Mouse (Mus musculus) neural tube, embryonic 12.5 days (tissue): ENCODE measurements at regions not wholly inside any gene's neighbourhood (a gene's known extent, or its start where the extent isn't known, plus 50 kb on each side); places are given as distances from the start of the nearest gene placed in this dataset.

Experiments
- ATAC-seq: fragments of 200-750 bp; cut with Nextera tagmentation; 2 replicates; pipeline ENCODE4 v1.8.0; 2017; ENCODE audit warnings: low read depth, mild to moderate bottlenecking, moderate TSS enrichment, moderate library complexity; ENCODE audit not compliant: low FRiP score
- H3K27ac ChIP-seq: fragments of 300-500 bp; sonication (generic); 2 replicates; pipeline ENCODE4 v1.5.1; 2016
- H3K27me3 ChIP-seq: fragments of 300-500 bp; sonication (generic); replicated peaks from 2 replicates; pipeline ENCODE4 v1.6.1; 2016; ENCODE audit warnings: mild to moderate bottlenecking
- H3K36me3 ChIP-seq: fragments of 300-500 bp; sonication (generic); 2 replicates; pipeline ENCODE4 v1.6.1; 2016; ENCODE audit warnings: mild to moderate bottlenecking
- H3K4me1 ChIP-seq: fragments of 300-500 bp; sonication (generic); 2 replicates; pipeline ENCODE4 v1.6.1; 2016
- H3K4me2 ChIP-seq: fragments of 300-500 bp; sonication (generic); replicated peaks from 2 replicates; pipeline ENCODE4 v1.6.1; 2016; ENCODE audit warnings: mild to moderate bottlenecking
- H3K4me3 ChIP-seq: fragments of 300-500 bp; sonication (generic); 2 replicates; pipeline ENCODE4 v1.5.1; 2016
- H3K9ac ChIP-seq: fragments of 300-500 bp; sonication (generic); 2 replicates; pipeline ENCODE4 v1.6.1; 2016; ENCODE audit warnings: mild to moderate bottlenecking
- H3K9me3 ChIP-seq: fragments of 300-500 bp; sonication (generic); 2 replicates; pipeline ENCODE4 v1.6.1; 2016; ENCODE audit warnings: mild to moderate bottlenecking
- WGBS: fragments of 180-500 bp; shearing (Covaris S2); methylation state at CpG from one replicate; pipeline ENCODE4 v1.1.7; 2016; 5-methylcytosine and 5-hydroxymethylcytosine counted together

DNA sequence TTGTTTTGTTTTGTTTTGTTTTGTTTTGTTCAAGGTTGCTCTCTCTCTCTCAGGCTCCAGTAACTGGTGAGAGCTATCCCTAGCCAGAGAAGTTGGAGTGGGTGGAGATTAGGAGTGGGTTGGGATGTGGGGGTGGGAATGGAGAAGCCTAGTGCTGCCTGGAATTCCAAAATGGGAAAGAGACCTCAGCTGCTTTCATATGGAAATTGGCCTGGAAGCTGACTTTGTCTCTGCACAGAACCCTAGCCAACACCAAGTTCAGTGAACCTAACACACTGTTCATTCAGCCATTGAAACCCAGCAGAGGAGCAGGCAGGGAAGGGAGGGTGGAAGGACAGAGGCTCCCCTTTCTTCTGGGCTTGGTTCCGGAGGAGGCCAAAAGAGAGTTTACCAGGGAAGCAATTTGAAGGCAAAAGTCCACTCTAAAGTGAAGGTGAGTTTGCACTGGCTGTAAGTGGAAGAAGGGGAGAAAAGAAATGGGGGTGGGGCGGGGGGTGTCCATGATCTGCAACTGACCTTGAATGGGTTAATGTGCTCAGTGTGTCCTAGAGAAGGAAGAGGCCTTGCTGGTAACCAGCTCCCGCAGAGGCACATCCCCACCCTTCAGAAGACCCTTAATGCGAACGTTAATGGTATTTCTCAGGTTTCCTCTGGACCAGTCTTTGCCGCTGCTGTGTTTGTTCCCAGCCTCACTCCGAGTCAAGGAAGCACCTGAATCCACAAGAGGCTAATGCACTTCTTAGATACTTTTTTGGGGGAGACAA is 245.1 kb downstream of the Insig2 start:
- peak; percentile 62 for ATAC-seq
- Histone ChIP-seq H3K9ac (no peak overlapping the region), H3K36me3 (no peaks in the 10 kb centered on the region), H3K27ac (no peak overlapping the region), H3K9me3 (no peaks in the 10 kb centered on the region), H3K27me3 (no peaks in the 10 kb centered on the region), H3K4me3 (no peak overlapping the region), H3K4me1 (peaks cover 13% of the 10 kb centered on the region), H3K4me2 (peak overlapping the region; percentile 27; the same call in 1 of the 2 replicates)
- 11% methylated on average over 7 of the region's 7 CpGs for WGBS

GRCm38 (mm10) chr1:121090628-121091027 is 241.8 kb downstream of the Insig2 start:
- H3K9ac ChIP-seq, result no peak overlapping the region
- H3K27me3 ChIP-seq, result no peaks in the 10 kb centered on the region
- no peak overlapping the region for H3K27ac ChIP-seq
- 86% methylated on average over 4 of the region's 4 CpGs for WGBS
- no peak overlapping the region for H3K4me2 ChIP-seq
- H3K4me1 ChIP-seq, result peaks cover 13% of the 10 kb centered on the region
- H3K4me3 ChIP-seq, result no peak overlapping the region
- H3K9me3 ChIP-seq, result no peaks in the 10 kb centered on the region
- no peaks in the 10 kb centered on the region for H3K36me3 ChIP-seq
- no peak for ATAC-seq

DNA sequence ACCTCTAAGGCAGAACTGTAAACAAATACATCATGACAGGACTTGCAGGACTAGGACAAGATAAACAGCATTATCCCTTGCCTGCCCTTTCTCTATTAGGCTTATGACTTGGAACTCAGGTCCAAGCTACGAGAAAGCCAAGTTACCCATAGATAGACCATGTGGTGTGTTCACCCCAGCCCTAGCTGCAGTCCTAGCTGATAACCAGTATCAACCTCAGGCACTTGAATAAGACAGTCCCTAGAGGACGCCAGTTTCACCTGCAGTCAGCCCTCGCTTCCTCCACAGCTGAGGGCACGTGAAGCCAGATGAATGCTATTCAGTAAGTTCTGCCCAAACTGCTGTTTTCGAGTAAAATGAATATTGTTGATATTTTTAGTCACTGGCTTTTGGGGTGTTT is 239.5 kb downstream of the Insig2 start:
- H3K36me3 ChIP-seq, result no peaks in the 10 kb centered on the region
- no peak overlapping the region for H3K9ac ChIP-seq
- H3K27me3 ChIP-seq, result peaks cover 5% of the 10 kb centered on the region; the same call in 1 of the 2 replicates
- H3K4me1 ChIP-seq, result peaks cover 2% of the 10 kb centered on the region; the same call in 1 of the 2 replicates
- H3K9me3 ChIP-seq, result no peaks in the 10 kb centered on the region
- H3K4me3 ChIP-seq, result no peak overlapping the region
- no peak overlapping the region for H3K4me2 ChIP-seq
- H3K27ac ChIP-seq, result no peak overlapping the region
- ATAC-seq, result no peak
- 75% methylated on average over 5 of the region's 5 CpGs for WGBS

DNA sequence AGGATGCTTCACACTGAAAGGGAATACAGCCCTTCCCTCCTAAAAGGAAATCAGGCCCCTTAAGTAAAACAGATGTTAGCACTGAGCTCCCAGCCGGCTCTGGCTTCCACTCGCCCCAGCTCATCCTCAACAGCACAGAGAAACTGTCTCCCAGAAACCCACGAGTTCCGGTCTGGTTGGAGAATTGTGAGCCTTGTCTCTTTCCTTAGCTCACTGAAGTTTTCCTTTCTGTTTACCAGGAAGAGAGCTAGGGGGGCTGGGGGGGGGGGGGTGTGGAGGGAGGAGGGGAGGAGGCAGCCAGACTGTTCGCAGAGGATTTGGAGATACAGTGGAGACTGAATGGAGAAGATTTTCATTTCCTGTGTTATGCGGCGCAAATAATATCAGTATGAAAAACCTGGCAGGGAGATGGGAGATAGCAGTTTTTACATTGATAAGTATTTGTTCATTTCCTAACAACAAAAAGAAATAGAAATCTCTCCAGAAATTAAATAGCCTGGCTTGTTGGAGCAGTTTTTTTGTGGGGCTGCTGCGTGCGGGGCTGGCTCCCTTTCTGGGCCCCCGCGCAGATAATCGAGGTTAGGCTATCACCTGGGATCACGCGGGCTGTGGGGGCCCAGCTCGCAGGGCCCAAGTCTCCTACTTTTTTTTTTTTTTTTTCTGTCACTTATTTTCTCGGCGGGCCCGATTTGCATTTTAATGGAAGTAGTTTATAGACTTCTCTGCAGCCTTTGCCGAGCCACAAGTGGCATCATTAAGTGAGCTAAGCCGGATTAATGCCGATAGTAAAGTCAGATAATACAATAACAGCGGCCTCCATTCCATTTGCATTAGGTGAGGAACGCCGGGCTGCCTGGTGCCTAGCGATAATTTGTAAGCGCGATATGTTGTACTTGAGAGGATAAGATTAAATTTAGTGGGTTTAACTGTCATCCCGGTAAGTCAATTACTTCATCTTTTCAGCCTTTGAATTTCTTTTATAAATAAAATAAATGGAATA is 235.5 kb downstream of the Insig2 start:
- H3K9ac ChIP-seq, result no peak overlapping the region
- no peaks in the 10 kb centered on the region; the same call in 1 of the 2 replicates for H3K4me1 ChIP-seq
- peak overlapping the region; percentile 56 for H3K4me2 ChIP-seq
- no peak overlapping the region for H3K27ac ChIP-seq
- H3K9me3 ChIP-seq, result no peaks in the 10 kb centered on the region
- 0 out of 2 replicates have a peak overlapping the region, but pooled peaks have one; percentile 15 for H3K4me3 ChIP-seq
- H3K27me3 ChIP-seq, result peaks cover 10% of the 10 kb centered on the region; the same call in 1 of the 2 replicates
- WGBS, result 6% methylated on average over 28 of the region's 28 CpGs
- no peaks in the 10 kb centered on the region for H3K36me3 ChIP-seq
- no peak for ATAC-seq

DNA sequence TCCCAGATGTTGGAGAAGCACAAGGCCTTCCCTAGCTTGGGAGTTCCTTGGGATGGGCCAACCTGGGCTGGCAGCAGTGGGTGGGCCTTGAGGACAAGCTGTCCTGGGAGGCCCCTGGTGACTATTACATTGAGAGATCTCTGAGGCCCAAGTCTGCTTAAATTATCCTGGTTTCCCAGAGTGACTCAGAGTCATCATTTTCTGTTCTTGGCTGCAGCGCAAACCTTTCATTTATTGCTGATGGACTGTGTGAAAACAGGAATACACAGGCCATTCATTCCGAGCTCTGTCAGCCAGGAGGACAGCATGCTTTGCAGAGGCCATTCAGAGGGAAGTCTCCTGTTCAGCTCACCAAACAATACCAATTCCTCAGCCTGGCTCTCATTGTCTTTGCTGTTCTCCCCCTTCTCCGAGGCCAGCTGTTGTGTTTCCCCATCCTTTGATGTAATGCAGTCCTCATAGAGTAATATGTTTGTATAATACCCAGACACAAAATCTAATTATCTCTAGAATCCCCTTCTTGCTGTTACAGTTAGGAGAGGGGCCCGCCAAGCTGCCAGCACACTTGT is 220.5 kb downstream of the Insig2 start:
- no peaks in the 10 kb centered on the region for H3K4me1 ChIP-seq
- no peak overlapping the region for H3K9ac ChIP-seq
- no peaks in the 10 kb centered on the region for H3K9me3 ChIP-seq
- H3K4me2 ChIP-seq, result no peak overlapping the region
- no peak for ATAC-seq
- no peak overlapping the region for H3K4me3 ChIP-seq
- no peaks in the 10 kb centered on the region for H3K27me3 ChIP-seq
- H3K36me3 ChIP-seq, result no peaks in the 10 kb centered on the region
- WGBS, result 39% methylated on average over 4 of the region's 4 CpGs
- no peak overlapping the region for H3K27ac ChIP-seq

- no peak overlapping the region for H3K4me3 ChIP-seq
- H3K36me3 ChIP-seq, result no peaks in the 10 kb centered on the region
- H3K27me3 ChIP-seq, result no peaks in the 10 kb centered on the region
- no peak overlapping the region for H3K9ac ChIP-seq
- H3K9me3 ChIP-seq, result no peaks in the 10 kb centered on the region
- 2% methylated on average over 1 of the region's 1 CpGs for WGBS
- 0 out of 2 replicates have a peak, but pooled peaks have one; percentile 13 for ATAC-seq
- no peak overlapping the region for H3K4me2 ChIP-seq
- H3K27ac ChIP-seq, result no peak overlapping the region
- H3K4me1 ChIP-seq, result no peaks in the 10 kb centered on the region
These were observed 219.9 kb downstream of the Insig2 start for GRCm38 (mm10) chr1:121112464-121112863.

- no peak overlapping the region for H3K9ac ChIP-seq
- no peaks in the 10 kb centered on the region for H3K4me1 ChIP-seq
- H3K9me3 ChIP-seq, result no peaks in the 10 kb centered on the region
- ATAC-seq, result no peak
- H3K27me3 ChIP-seq, result no peaks in the 10 kb centered on the region
- H3K36me3 ChIP-seq, result no peaks in the 10 kb centered on the region
- H3K27ac ChIP-seq, result no peak overlapping the region
- H3K4me3 ChIP-seq, result no peak overlapping the region
- H3K4me2 ChIP-seq, result no peak overlapping the region
- 78% methylated on average over 5 of the region's 5 CpGs for WGBS
These were observed 215.8 kb downstream of the Insig2 start for GRCm38 (mm10) chr1:121116626-121117025.

- Histone ChIP-seq H3K27me3 (no peaks in the 10 kb centered on the region), H3K9me3 (no peaks in the 10 kb centered on the region), H3K27ac (no peak overlapping the region), H3K4me3 (no peak overlapping the region), H3K4me1 (peaks cover 3% of the 10 kb centered on the region; the same call in 1 of the 2 replicates), H3K4me2 (no peak overlapping the region), H3K9ac (no peak overlapping the region), H3K36me3 (no peaks in the 10 kb centered on the region)
- no peak for ATAC-seq
These were observed 209.0 kb downstream of the Insig2 start for GRCm38 (mm10) chr1:121123436-121123835.

GRCm38 (mm10) chr1:121136284-121136683 is 196.1 kb downstream of the Insig2 start:
- WGBS, result 84% methylated on average over 4 of the region's 4 CpGs
- Histone ChIP-seq H3K27me3 (no peaks in the 10 kb centered on the region), H3K4me2 (no peak overlapping the region), H3K9ac (no peak overlapping the region), H3K9me3 (no peaks in the 10 kb centered on the region), H3K36me3 (no peaks in the 10 kb centered on the region), H3K4me1 (no peaks in the 10 kb centered on the region), H3K27ac (no peak overlapping the region), H3K4me3 (no peak overlapping the region)
- no peak for ATAC-seq

- no peak overlapping the region for H3K9ac ChIP-seq
- H3K9me3 ChIP-seq, result no peaks in the 10 kb centered on the region
- no peak overlapping the region for H3K4me2 ChIP-seq
- no peak overlapping the region for H3K27ac ChIP-seq
- H3K4me3 ChIP-seq, result no peak overlapping the region
- no peaks in the 10 kb centered on the region for H3K27me3 ChIP-seq
- ATAC-seq, result no peak
- H3K36me3 ChIP-seq, result no peaks in the 10 kb centered on the region
- 92% methylated on average over 4 of the region's 4 CpGs for WGBS
- H3K4me1 ChIP-seq, result no peaks in the 10 kb centered on the region
These were observed 195.5 kb downstream of the Insig2 start for GRCm38 (mm10) chr1:121136846-121137245.

DNA sequence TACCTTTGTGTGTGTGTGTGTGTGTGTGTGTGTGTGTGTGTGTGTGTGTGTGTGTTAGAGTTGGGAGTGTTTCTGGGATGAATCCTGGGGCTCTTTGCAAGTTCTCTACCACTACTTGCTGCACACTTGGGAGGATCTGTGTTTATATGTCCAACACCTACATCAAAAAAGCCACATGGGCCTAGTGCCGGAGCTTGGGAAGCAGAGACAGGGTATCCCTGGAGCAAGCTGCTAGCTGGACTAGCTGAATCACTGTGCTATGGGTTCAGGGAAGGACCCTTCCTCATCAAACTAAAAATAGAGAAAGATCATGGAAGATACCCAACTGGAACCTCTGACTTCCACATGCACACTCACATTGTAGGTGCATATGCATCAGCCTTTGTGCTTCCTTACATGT is 187.4 kb downstream of the Insig2 start:
- H3K36me3 ChIP-seq, result no peaks in the 10 kb centered on the region
- H3K4me1 ChIP-seq, result no peaks in the 10 kb centered on the region
- no peak for ATAC-seq
- 96% methylated on average over 1 of the region's 1 CpGs for WGBS
- no peaks in the 10 kb centered on the region for H3K9me3 ChIP-seq
- H3K27me3 ChIP-seq, result no peaks in the 10 kb centered on the region
- no peak overlapping the region for H3K4me3 ChIP-seq
- no peak overlapping the region for H3K27ac ChIP-seq
- no peak overlapping the region for H3K9ac ChIP-seq
- no peak overlapping the region for H3K4me2 ChIP-seq

- no peak for ATAC-seq
- Histone ChIP-seq H3K4me1 (no peaks in the 10 kb centered on the region), H3K36me3 (no peaks in the 10 kb centered on the region), H3K4me2 (no peak overlapping the region), H3K9ac (no peak overlapping the region), H3K4me3 (no peak overlapping the region), H3K27me3 (no peaks in the 10 kb centered on the region), H3K27ac (no peak overlapping the region), H3K9me3 (no peaks in the 10 kb centered on the region)
- WGBS, result 78% methylated on average over 5 of the region's 5 CpGs
These were observed 178.9 kb downstream of the Insig2 start for GRCm38 (mm10) chr1:121153476-121153875.
